Mouse (Mus musculus) stomach, embryonic 15.5 days (tissue): Measurements from ENCODE around the gene Nt5c. TPM values are rescaled to one million over a fixed set of nuclear protein-coding genes. Genes with fewer than 3 reads are reported as not detected.
A peak's percentile ranks its signal among the peaks of the same experiment; 100 is the strongest.

Experiments used
- ATAC-seq: fragments of 200-750 bp; cut with Nextera tagmentation; 2 replicates; pipeline ENCODE4 v1.8.0; 2017; ENCODE audit warnings: low read depth, moderate number of reproducible peaks, moderate TSS enrichment; ENCODE audit not compliant: insufficient read depth, low FRiP score
- H3K27ac ChIP-seq: fragments of 300-500 bp; sonication (generic); 2 replicates; pipeline ENCODE4 v1.5.1; 2015; ENCODE audit warnings: mild to moderate bottlenecking, inconsistent platforms
- H3K27me3 ChIP-seq: fragments of 300-500 bp; sonication (generic); replicated peaks from 2 replicates; pipeline ENCODE4 v1.6.1; 2015; ENCODE audit warnings: inconsistent platforms
- H3K36me3 ChIP-seq: fragments of 300-500 bp; sonication (generic); 2 replicates; pipeline ENCODE4 v1.6.1; 2015; ENCODE audit warnings: inconsistent platforms
- H3K4me1 ChIP-seq: fragments of 300-500 bp; sonication (generic); 2 replicates; pipeline ENCODE4 v1.6.1; 2015; ENCODE audit warnings: inconsistent platforms
- H3K4me2 ChIP-seq: fragments of 300-500 bp; sonication (generic); 2 replicates; pipeline ENCODE4 v1.6.1; 2015; ENCODE audit warnings: mild to moderate bottlenecking, inconsistent platforms
- H3K4me3 ChIP-seq: fragments of 300-500 bp; sonication (generic); replicated peaks from 2 replicates; pipeline ENCODE4 v1.5.1; 2015; ENCODE audit warnings: inconsistent platforms
- H3K9ac ChIP-seq: fragments of 300-500 bp; sonication (generic); 2 replicates; pipeline ENCODE4 v1.6.1; 2015; ENCODE audit warnings: inconsistent platforms
- H3K9me3 ChIP-seq: fragments of 300-500 bp; sonication (generic); 2 replicates; pipeline ENCODE4 v1.6.1; 2016; ENCODE audit warnings: inconsistent platforms
- WGBS: fragments of 180-500 bp; shearing (Covaris S2); methylation state at CpG from one replicate; pipeline ENCODE4 v1.1.7; 2015; 5-methylcytosine and 5-hydroxymethylcytosine counted together
- polyA plus RNA-seq: library from polyadenylated mRNA; unstranded; fragments of >200 nt; fragmentation: Nextera tagmentation; extraction: Ambion mirVana; gene quantifications from 2 replicates; pipeline ENCODE4 v1.2.1, GENCODE M21; 2015

The Nt5c gene
- polyA plus RNA-seq, 1 experiment from 2014 or later, result 123 TPM

- WGBS, result 75% methylated on average over 3 of the region's 3 CpGs
- Histone ChIP-seq H3K4me2 (no peak overlapping the region), H3K9ac (no peak overlapping the region)
These were observed 27.9 kb upstream of the Nt5c start for GRCm38 (mm10) chr11:115519581-115519980.

GRCm38 (mm10) chr11:115518693-115519092, 27.0 kb upstream of the Nt5c start:
- no peak for ATAC-seq
- Histone ChIP-seq H3K36me3 (peaks cover 6% of the 10 kb centered on the region), H3K4me1 (no peaks in the 10 kb centered on the region), H3K27ac (no peak overlapping the region), H3K4me2 (no peak overlapping the region), H3K9me3 (no peaks in the 10 kb centered on the region), H3K9ac (no peak overlapping the region), H3K27me3 (no peaks in the 10 kb centered on the region), H3K4me3 (no peak overlapping the region)
- WGBS, result 62% methylated on average over 9 of the region's 9 CpGs

More at GRCm38 (mm10) chr11:115519581-115519980, 27.9 kb upstream of the Nt5c start:
- H3K36me3 ChIP-seq, result peaks cover 12% of the 10 kb centered on the region
- H3K27me3 ChIP-seq, result no peaks in the 10 kb centered on the region
- no peak for ATAC-seq
- H3K27ac ChIP-seq, result no peak overlapping the region
- H3K9me3 ChIP-seq, result no peaks in the 10 kb centered on the region
- H3K4me1 ChIP-seq, result no peaks in the 10 kb centered on the region
- no peak overlapping the region for H3K4me3 ChIP-seq

- H3K27me3 ChIP-seq, result no peaks in the 10 kb centered on the region
- H3K4me3 ChIP-seq, result no peak overlapping the region
- H3K36me3 ChIP-seq, result no peaks in the 10 kb centered on the region
- 80% methylated on average over 5 of the region's 5 CpGs for WGBS
- H3K9ac ChIP-seq, result no peak overlapping the region
- peaks cover 10% of the 10 kb centered on the region for H3K4me1 ChIP-seq
- H3K4me2 ChIP-seq, result no peak overlapping the region
- H3K27ac ChIP-seq, result no peak overlapping the region
- H3K9me3 ChIP-seq, result no peaks in the 10 kb centered on the region
- ATAC-seq, result no peak
These were observed 25.3 kb upstream of the Nt5c start for GRCm38 (mm10) chr11:115516942-115517341.

- 64% methylated on average over 6 of the region's 6 CpGs for WGBS
- H3K4me2 ChIP-seq, result no peak overlapping the region
These were observed 23.4 kb upstream of the Nt5c start for GRCm38 (mm10) chr11:115515021-115515420.

GRCm38 (mm10) chr11:115514238-115514663, 22.6 kb upstream of the Nt5c start, which contains the start of gene Jpt1:
Jpt1 (minus strand) TSS chr11:115514387.
- Histone ChIP-seq H3K9ac (peak within 1 kb of the TSS; percentile 92), H3K4me3 (peak within 1 kb of the TSS; percentile 90), H3K4me2 (peak within 1 kb of the TSS; percentile 76), H3K4me1 (peaks cover 33% of the 10 kb centered on the region), H3K27ac (peak within 1 kb of the TSS; percentile 89), H3K9me3 (no peaks in the 10 kb centered on the region), H3K27me3 (no peaks in the 10 kb centered on the region), H3K36me3 (no peaks in the 10 kb centered on the region)
- WGBS, result under 1% methylated on average over 24 of the region's 24 CpGs
- ATAC-seq, result peak; percentile 95

More at GRCm38 (mm10) chr11:115515021-115515420, 23.4 kb upstream of the Nt5c start:
- Histone ChIP-seq H3K27me3 (no peaks in the 10 kb centered on the region), H3K9me3 (no peaks in the 10 kb centered on the region), H3K36me3 (no peaks in the 10 kb centered on the region), H3K27ac (no peak overlapping the region), H3K4me3 (no peak overlapping the region), H3K9ac (no peak overlapping the region), H3K4me1 (peaks cover 29% of the 10 kb centered on the region)
- ATAC-seq, result no peak

GRCm38 (mm10) chr11:115513271-115514237, 21.9 kb upstream of the Nt5c start:
- Histone ChIP-seq H3K9ac (peak overlapping the region; percentile 92), H3K4me2 (peak overlapping the region; percentile 76), H3K4me3 (peak overlapping the region; percentile 90), H3K4me1 (peaks cover 38% of the 10 kb centered on the region), H3K27ac (peak overlapping the region; percentile 89), H3K36me3 (no peaks in the 10 kb centered on the region), H3K9me3 (no peaks in the 10 kb centered on the region), H3K27me3 (no peaks in the 10 kb centered on the region)
- WGBS, result under 1% methylated on average over 56 of the region's 57 CpGs
- peak; percentile 32 for ATAC-seq

GRCm38 (mm10) chr11:115512407-115513183, 20.9 kb upstream of the Nt5c start:
- Histone ChIP-seq H3K27ac (peak overlapping the region; percentile 89), H3K4me2 (peak overlapping the region; percentile 76), H3K4me1 (peaks cover 43% of the 10 kb centered on the region), H3K4me3 (peak overlapping the region; percentile 90), H3K36me3 (no peaks in the 10 kb centered on the region), H3K9ac (peak overlapping the region; percentile 92; the same call in 1 of the 2 replicates), H3K9me3 (no peaks in the 10 kb centered on the region), H3K27me3 (no peaks in the 10 kb centered on the region)
- ATAC-seq, result no peak
- 20% methylated on average over 8 of the region's 8 CpGs for WGBS

GRCm38 (mm10) chr11:115512004-115512403, 20.3 kb upstream of the Nt5c start:
- Histone ChIP-seq H3K4me2 (peak overlapping the region; percentile 76), H3K9ac (peak overlapping the region; percentile 22; the same call in 1 of the 2 replicates), H3K27ac (peak overlapping the region; percentile 89), H3K36me3 (no peaks in the 10 kb centered on the region), H3K4me1 (peaks cover 47% of the 10 kb centered on the region), H3K27me3 (no peaks in the 10 kb centered on the region), H3K9me3 (no peaks in the 10 kb centered on the region), H3K4me3 (peak overlapping the region; percentile 90)
- 26% methylated on average over 3 of the region's 3 CpGs for WGBS
- no peak for ATAC-seq

- Histone ChIP-seq H3K4me2 (peak overlapping the region; percentile 76), H3K36me3 (no peaks in the 10 kb centered on the region), H3K9me3 (no peaks in the 10 kb centered on the region), H3K27ac (peak overlapping the region; percentile 55; the same call in 1 of the 2 replicates), H3K4me1 (peaks cover 52% of the 10 kb centered on the region), H3K27me3 (no peaks in the 10 kb centered on the region), H3K9ac (peak overlapping the region; percentile 8), H3K4me3 (peak overlapping the region; percentile 90; the same call in 1 of the 2 replicates)
- WGBS, result 57% methylated on average over 2 of the region's 2 CpGs
- ATAC-seq, result peak; percentile 27; the same call in 1 of the 2 replicates
These were observed 19.5 kb upstream of the Nt5c start for GRCm38 (mm10) chr11:115511121-115511520.

GRCm38 (mm10) chr11:115510507-115510888, 18.8 kb upstream of the Nt5c start:
- peak overlapping the region; percentile 34; the same call in 1 of the 2 replicates for H3K4me2 ChIP-seq
- peak overlapping the region; percentile 65 for H3K27ac ChIP-seq
- H3K4me1 ChIP-seq, result peaks cover 55% of the 10 kb centered on the region
- no peaks in the 10 kb centered on the region for H3K36me3 ChIP-seq
- H3K9me3 ChIP-seq, result no peaks in the 10 kb centered on the region
- H3K27me3 ChIP-seq, result no peaks in the 10 kb centered on the region
- H3K4me3 ChIP-seq, result peak overlapping the region; percentile 5; the same call in 1 of the 2 replicates
- WGBS, result 39% methylated on average over 5 of the region's 5 CpGs
- no peak overlapping the region for H3K9ac ChIP-seq
- no peak for ATAC-seq

GRCm38 (mm10) chr11:115509773-115510506, 18.3 kb upstream of the Nt5c start:
- H3K4me2 ChIP-seq, result peak overlapping the region; percentile 34; the same call in 1 of the 2 replicates
- H3K9ac ChIP-seq, result no peak overlapping the region; the same call in 1 of the 2 replicates
- no peaks in the 10 kb centered on the region for H3K9me3 ChIP-seq
- no peaks in the 10 kb centered on the region for H3K36me3 ChIP-seq
- peak overlapping the region; percentile 65 for H3K27ac ChIP-seq
- ATAC-seq, result no peak
- H3K27me3 ChIP-seq, result no peaks in the 10 kb centered on the region
- WGBS, result 35% methylated on average over 6 of the region's 6 CpGs
- peak overlapping the region; percentile 5; the same call in 1 of the 2 replicates for H3K4me3 ChIP-seq
- peaks cover 55% of the 10 kb centered on the region for H3K4me1 ChIP-seq
